Mouse (Mus musculus): ENCODE data around the gene Fam149b. TPM values are rescaled to one million over a fixed set of nuclear protein-coding genes. Genes with fewer than 3 reads are reported as not detected.

Fam149b gene
- polyA plus RNA-seq, 1 experiment from 2014 or later = 40.7 TPM

DNA sequence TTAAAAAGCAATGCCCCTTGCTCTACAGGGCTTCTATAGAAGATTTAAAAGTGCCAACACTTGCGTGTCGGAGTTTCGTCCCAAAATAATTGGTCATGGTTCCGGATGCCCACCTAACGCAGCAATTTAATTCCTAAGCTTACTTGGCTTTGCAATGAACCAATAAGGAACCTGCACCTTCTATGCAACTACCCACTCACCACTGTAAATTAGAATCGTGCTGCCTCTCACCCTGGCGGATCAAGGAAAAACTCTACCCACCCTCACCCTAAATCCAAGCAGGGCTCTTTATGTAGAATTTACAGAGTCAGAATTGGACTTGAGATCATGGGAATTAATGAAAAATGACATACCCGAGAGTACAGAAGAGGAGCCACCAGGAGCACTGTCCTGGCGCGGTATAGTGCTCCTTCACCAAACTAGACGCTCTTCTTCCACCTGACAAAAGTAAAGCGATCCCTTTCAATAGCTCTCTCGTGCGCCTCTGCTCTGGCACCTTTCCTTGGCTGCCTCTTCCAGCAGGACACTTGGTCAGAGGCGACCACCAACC is 446 bp upstream of the Fam149b start:
- no peak for TF ChIP-seq CTCF (IDR thresholded peaks at IDR 0.05)
- DNase-seq (ENCODE audit: low read depth, low spot score) (peak; percentile 13), ATAC-seq (peak; percentile 34)
- in situ Hi-C loops (cut with MboI; ENCODE audit: low pct_unique_long_range_greater_than_20kb) = no loop called here
- ChIA-PET POLR2A (interaction anchor here (1.1 kb wide), 1 partner anchor 24 kb away, joined by 3 read pairs; no protein-coding TSS in a partner anchor), CTCF (interaction anchor here (0.9 to 3.6 kb wide), 4 partner anchors 10 to 233 kb away, joined by 3 to 12 read pairs (median 3); no protein-coding TSS in a partner anchor)
- no peaks in the 10 kb centered on the region for H3K27me3 ChIP-seq

DNA sequence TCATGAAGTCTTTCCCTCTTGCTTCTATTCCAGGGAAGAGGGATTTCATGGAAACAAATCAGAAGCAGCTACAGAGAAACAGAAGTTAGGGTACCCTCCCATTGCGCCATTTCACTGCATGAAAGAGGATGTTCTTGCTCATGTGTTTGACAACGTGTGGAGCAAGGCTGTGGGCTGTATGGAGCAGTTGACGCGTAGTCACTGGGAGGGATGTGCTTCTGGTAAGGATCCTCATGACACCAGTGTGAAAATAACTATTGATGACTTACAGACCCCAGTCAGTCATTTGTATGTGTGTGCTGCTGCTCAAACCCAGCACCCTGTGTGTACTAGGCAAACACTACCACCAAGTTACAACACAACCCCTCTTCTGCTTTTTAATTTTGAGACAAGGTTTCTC is 15.3 kb downstream of the Fam149b start:
- in situ Hi-C loops (cut with MboI; ENCODE audit: low pct_unique_long_range_greater_than_20kb) = no loop called here
- ATAC-seq (no peak), DNase-seq (ENCODE audit: low read depth, low spot score) (no peak)
- TF ChIP-seq CTCF (IDR thresholded peaks at IDR 0.05) = no peak
- ChIA-PET CTCF (interaction anchor here (0.9 kb wide), 1 partner anchor 30 kb away, joined by 3 read pairs; the partner anchor contains the start of gene Mrps16), POLR2A (no interaction called here)
- no peaks in the 10 kb centered on the region for H3K27me3 ChIP-seq

DNA sequence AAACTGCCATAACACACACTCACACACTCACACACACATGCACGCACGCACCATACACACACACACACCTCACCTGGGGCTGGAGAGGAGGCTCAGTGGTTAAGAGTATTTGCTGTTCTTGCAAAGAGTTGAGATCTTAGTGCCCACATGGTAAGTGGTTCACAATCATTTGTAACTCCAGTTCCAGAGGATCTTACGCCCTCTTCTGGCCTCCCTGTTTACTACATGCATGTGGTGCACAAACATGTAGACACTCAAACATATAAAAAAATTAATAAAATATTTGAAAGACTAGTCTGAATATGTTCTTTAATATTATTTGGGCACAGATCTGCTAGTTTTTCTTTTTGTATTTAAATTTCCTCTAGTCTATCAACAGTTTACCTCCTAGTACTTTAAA is 20.3 kb downstream of the Fam149b start:
- in situ Hi-C loops (cut with MboI; ENCODE audit: low pct_unique_long_range_greater_than_20kb) = no loop called here
- CTCF ChIA-PET = interaction anchor here (0.8 to 1.1 kb wide), 2 partner anchors 9 to 45 kb away, joined by 3 to 6 read pairs; no protein-coding TSS in a partner anchor
- POLR2A ChIA-PET = no interaction called here
- TF ChIP-seq CTCF (IDR thresholded peaks at IDR 0.05) = peak; percentile 44
- DNase-seq (ENCODE audit: low read depth, low spot score) (no peak), ATAC-seq (no peak)
- H3K27me3 ChIP-seq = no peaks in the 10 kb centered on the region

DNA sequence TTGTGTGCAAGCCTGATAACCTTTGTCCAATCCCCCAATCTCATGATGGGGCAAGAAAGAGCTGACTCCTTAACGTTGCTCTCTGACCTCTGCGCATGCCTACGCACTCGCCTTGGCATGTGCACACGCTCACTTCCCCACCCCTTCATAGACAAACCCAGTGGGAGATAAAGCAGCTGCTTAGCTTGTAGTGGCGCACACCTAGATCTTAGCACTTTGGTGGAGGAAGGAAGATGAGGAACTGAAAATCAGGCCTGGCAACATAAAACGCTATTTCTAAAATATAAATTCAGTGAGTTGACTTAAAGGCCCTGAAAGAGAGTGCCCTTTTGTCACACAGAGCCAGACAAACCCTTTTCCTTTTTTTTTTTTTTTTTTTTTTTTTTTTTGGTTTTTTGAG is 22.8 kb downstream of the Fam149b start:
- in situ Hi-C loops (cut with MboI; ENCODE audit: low pct_unique_long_range_greater_than_20kb) = no loop called here
- TF ChIP-seq CTCF (IDR thresholded peaks at IDR 0.05) = no peak
- no peak for DNase-seq (ENCODE audit: low read depth, low spot score)
- no peaks in the 10 kb centered on the region for H3K27me3 ChIP-seq
- ChIA-PET POLR2A (no interaction called here), CTCF (interaction anchor here (1.0 to 1.8 kb wide), 2 partner anchors 9 to 31 kb away, joined by 3 to 4 read pairs; no protein-coding TSS in a partner anchor)
- no peak for ATAC-seq

GRCm38 (mm10) chr14:20371854-20372253 is 23.9 kb downstream of the Fam149b start:
- ATAC-seq = no peak
- CTCF ChIA-PET = interaction anchor here (1.0 to 1.2 kb wide), 2 partner anchors 16 to 32 kb away, joined by 3 read pairs; no protein-coding TSS in a partner anchor
- in situ Hi-C loops (cut with MboI; ENCODE audit: low pct_unique_long_range_greater_than_20kb) = no loop called here
- DNase-seq (ENCODE audit: low read depth, low spot score) = no peak
- TF ChIP-seq CTCF (IDR thresholded peaks at IDR 0.05) = no peak
- H3K27me3 ChIP-seq = no peaks in the 10 kb centered on the region
- POLR2A ChIA-PET = interaction anchor here (0.7 kb wide), 1 partner anchor 25 kb away, joined by 3 read pairs; no protein-coding TSS in a partner anchor

- in situ Hi-C loops (cut with MboI; ENCODE audit: low pct_unique_long_range_greater_than_20kb) = no loop called here
- ChIA-PET CTCF (interaction anchor here (1.3 to 2.8 kb wide), 4 partner anchors 8 to 29 kb away, joined by 4 to 12 read pairs (median 8); partner anchors contain the start of genes Ecd and Fam149b), POLR2A (interaction anchor here (1.4 kb wide), 1 partner anchor 9 kb away, joined by 3 read pairs; no protein-coding TSS in a partner anchor)
- no peak for ATAC-seq
- no peaks in the 10 kb centered on the region for H3K27me3 ChIP-seq
- TF ChIP-seq CTCF (IDR thresholded peaks at IDR 0.05) = no peak
- DNase-seq (ENCODE audit: low read depth, low spot score) = no peak
Observed at GRCm38 (mm10) chr14:20377112-20377521, 29.2 kb downstream of the Fam149b start.

DNA sequence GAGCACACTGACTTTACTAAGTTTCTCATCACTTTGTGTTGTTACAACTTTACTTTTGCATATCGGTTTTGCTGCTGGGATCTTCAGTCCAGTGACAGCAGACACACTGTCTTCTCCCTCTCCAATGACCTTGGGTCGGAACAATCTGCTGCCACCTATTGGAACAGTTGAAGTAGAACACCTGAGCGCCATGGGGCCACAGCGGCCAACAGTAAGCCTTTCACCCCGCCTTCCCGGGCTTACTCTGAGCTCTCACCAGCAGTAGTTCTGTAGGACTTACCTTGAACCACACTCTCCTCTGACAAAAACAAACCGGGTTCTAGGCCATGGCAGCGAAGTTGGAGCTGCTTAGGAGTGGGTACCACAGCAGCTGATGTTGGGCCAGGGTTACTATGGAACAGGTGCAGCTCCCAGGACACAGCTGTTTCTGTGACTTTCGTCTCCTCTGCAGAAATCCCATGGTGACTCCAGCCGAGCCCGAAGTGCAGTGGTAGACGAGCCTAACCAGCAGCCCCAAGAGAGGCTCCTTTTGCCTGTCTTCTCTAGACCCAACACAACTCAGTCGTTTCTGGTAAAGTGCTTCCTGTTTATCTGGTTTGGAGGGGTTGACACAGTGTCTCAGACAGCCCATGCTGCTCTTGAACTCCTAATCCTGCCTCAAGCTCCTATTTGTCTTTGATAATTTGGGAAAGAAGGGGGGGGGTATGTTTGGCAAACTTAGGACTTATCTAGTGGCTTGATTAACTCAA is 30.5 kb downstream of the Fam149b start:
- ChIA-PET CTCF (interaction anchor here (1.0 to 3.4 kb wide), 9 partner anchors 10 to 163 kb away, joined by 3 to 20 read pairs (median 5); partner anchors contain the start of genes Dnajc9, Ecd, Fam149b and Mrps16), POLR2A (no interaction called here)
- no peaks in the 10 kb centered on the region for H3K27me3 ChIP-seq
- in situ Hi-C loops (cut with MboI; ENCODE audit: low pct_unique_long_range_greater_than_20kb) = no loop called here
- ATAC-seq (peak; percentile 82), DNase-seq (ENCODE audit: low read depth, low spot score) (no peak)
- TF ChIP-seq CTCF (IDR thresholded peaks at IDR 0.05) = peak; percentile 75

GRCm38 (mm10) chr14:20379087-20379640 is 31.2 kb downstream of the Fam149b start:
- ChIA-PET POLR2A (interaction anchor here (1.1 kb wide), 1 partner anchor 9 kb away, joined by 3 read pairs; the partner anchor contains the start of gene Dnajc9), CTCF (interaction anchor here (0.9 to 3.4 kb wide), 9 partner anchors 9 to 162 kb away, joined by 3 to 20 read pairs (median 4); partner anchors contain the start of genes Dnajc9, Fam149b and Mrps16)
- no peak for TF ChIP-seq CTCF (IDR thresholded peaks at IDR 0.05)
- no peak for ATAC-seq
- in situ Hi-C loops (cut with MboI; ENCODE audit: low pct_unique_long_range_greater_than_20kb) = no loop called here
- H3K27me3 ChIP-seq = no peaks in the 10 kb centered on the region
- no peak for DNase-seq (ENCODE audit: low read depth, low spot score)

DNA sequence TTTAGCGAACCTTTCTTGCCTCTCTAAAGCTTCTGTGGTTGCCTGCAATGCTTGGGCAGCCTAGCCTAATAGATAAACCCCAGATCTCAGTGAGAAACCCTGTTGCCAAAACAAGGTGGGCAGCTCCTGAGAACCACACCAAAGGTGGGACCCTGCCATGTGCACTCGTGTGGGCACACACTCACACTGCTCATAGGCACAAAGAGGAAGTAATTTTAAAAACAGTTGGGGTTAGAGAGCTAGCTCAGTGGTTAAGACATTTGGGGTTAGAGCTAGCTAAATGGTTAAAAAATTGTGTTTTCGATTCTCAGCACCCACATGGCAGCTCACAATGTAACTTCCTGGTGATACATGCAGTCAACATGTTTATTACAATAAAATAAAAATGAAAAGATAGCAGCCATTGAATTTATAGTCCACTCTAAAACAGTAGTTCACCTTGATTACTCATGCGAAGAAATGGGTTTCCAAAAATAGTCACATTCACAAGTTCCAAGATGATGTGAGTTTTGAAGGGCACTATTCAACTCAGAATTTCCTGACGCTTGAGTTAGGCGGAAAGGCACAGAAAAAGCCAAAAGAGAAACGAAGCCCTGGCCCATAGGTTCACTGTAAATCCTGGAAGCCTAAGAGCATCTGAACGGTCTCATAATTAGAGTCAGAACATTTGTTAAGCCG is 31.9 kb downstream of the Fam149b start:
- ChIA-PET CTCF (interaction anchor here (0.9 to 3.4 kb wide), 7 partner anchors 9 to 40 kb away, joined by 3 to 20 read pairs (median 4); partner anchors contain the start of genes Dnajc9, Fam149b and Mrps16), POLR2A (interaction anchor here (1.1 kb wide), 1 partner anchor 8 kb away, joined by 3 read pairs; the partner anchor contains the start of gene Dnajc9)
- ATAC-seq = no peak
- no peak for DNase-seq (ENCODE audit: low read depth, low spot score)
- no peaks in the 10 kb centered on the region for H3K27me3 ChIP-seq
- in situ Hi-C loops (cut with MboI; ENCODE audit: low pct_unique_long_range_greater_than_20kb) = no loop called here
- no peak for TF ChIP-seq CTCF (IDR thresholded peaks at IDR 0.05)

All from Patski (cell line).